ENCODE assay signal across 1 mouse cellular context in genomic region chr15:78894726-78895125, GRCm38 (mm10).
A peak's percentile ranks its signal among the peaks of the same experiment; 100 is the strongest.
TF ChIP-seq lines count a peak whose summit lies in the region.

No protein-coding gene starts in this region.

TF ChIP-seq in CH12.LX, 34 proteins besides CTCF, POLR2A, EP300 and RAD21:
- TF ChIP-seq NELFE (IDR thresholded peaks at IDR 0.05; ENCODE audit: low read depth, low read length) (no peak), TCF12 (IDR thresholded peaks at IDR 0.05; ENCODE audit: low read depth, low read length) (peak; percentile 55; the same call in 1 of the 2 replicates), CHD2 (IDR thresholded peaks at IDR 0.05; ENCODE audit: low read length) (no peak), HCFC1 (IDR thresholded peaks at IDR 0.05; ENCODE audit: low read depth, low read length) (0 out of 2 replicates have a peak, but pooled peaks have one; percentile 6), IRF4 (IDR thresholded peaks at IDR 0.05; ENCODE audit: low read depth, low read length) (peak; percentile 42; the same call in 1 of the 2 replicates), ETS1 (conservative IDR thresholded peaks at IDR 0.05; ENCODE audit: low read depth, low read length) (0 out of 2 replicates have a peak, but pooled peaks have one; percentile 9), MAX (IDR thresholded peaks at IDR 0.05; ENCODE audit: low read length) (no peak), MEF2A (IDR thresholded peaks at IDR 0.05; ENCODE audit: borderline replicate concordance, low read depth, low read length) (no peak), BHLHE40 (IDR thresholded peaks at IDR 0.05; ENCODE audit: low read depth, low read length) (no peak; the same call in 1 of the 2 replicates), UBTF (IDR thresholded peaks at IDR 0.05; ENCODE audit: low read depth, low read length) (0 out of 2 replicates have a peak, but pooled peaks have one; percentile 65), ELF1 (IDR thresholded peaks at IDR 0.05; ENCODE audit: low read depth, low read length) (peak; percentile 27; the same call in 1 of the 2 replicates), JUND (conservative IDR thresholded peaks at IDR 0.05; ENCODE audit: low read depth, low read length) (no peak), E2F4 (IDR thresholded peaks at IDR 0.05; ENCODE audit: insufficient replicate concordance, low read depth, low read length) (no peak)
